Mouse (Mus musculus) cortical plate, adult 2 months (tissue): ENCODE measurements around the gene Sipa1l2.

ENCODE experiments used
- CTCF ChIP-seq: fragments of 200-500 bp; IDR thresholded peaks from 2 replicates; pipeline ENCODE4 v1.5.1; 2011; ENCODE audit warnings: mild to moderate bottlenecking, control low read depth, low read length; ENCODE audit not compliant: insufficient read depth; ENCODE audit errors: extremely low read depth
- POLR2A ChIP-seq: fragments of 200-500 bp; IDR thresholded peaks from 2 replicates; pipeline ENCODE4 v1.6.1; 2011; ENCODE audit warnings: mild to moderate bottlenecking, low read length, control low read depth; ENCODE audit not compliant: insufficient read depth; ENCODE audit errors: extremely low read depth

GRCm38 (mm10) chr8:125542893-125543613, 26.6 kb downstream of the Sipa1l2 start:
- TF ChIP-seq CTCF (no peak), POLR2A (no peak)
